Mouse (Mus musculus): ENCODE measurements around the gene Tspan31. TPM values are rescaled to one million over a fixed set of nuclear protein-coding genes. Genes with fewer than 3 reads are reported as not detected.
"Not testable (repeated sequence)": the region's sequence is repeated elsewhere in the genome, so short reads cannot be mapped to it uniquely, and the experiment has no call there.

The Tspan31 gene
- total RNA-seq, 2 experiments from 2014 or later, result 57.2 to 62.1 TPM

DNA sequence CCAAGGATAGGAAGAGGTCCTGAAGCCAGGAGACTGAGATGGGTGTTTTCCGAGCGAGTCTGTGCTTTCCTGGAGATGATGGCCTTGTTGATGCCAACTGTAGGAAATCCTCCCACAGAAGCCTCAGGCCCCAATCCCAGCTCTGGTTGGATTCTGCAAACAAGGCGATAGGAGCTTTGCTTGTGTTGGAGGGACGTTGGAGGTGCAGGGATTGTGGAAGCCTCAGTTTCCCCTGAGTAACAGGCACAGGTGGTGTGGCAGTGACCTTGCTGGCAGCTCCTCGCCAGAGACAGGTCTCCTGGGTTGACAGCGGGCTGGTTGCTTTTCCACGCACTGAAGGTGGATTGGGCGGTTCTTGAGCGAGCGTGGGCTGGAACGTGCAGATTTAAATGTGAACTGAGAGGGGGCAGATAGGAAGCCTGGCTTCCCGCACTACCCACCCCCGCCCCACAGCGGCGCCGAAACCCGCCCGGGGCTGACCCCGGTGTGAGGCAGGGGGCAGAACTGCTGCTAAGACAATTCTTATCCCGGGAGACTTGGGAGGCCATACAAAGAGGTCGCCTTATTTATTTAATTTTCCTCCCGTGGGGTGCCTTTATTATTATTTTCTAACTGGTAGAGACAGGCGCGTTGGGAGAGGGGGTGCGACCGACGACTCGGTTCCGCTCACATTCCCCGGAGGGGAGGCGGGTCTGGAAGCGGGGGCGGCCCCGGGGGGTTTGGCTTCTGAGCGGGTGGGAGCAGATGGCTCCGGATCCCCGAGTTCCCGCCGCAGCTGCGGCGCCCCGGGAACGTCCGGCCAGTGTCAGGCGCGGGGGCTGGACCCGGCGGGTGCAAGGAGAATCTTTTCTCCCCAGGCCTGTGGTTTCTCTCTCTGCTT lies 11.1 kb upstream of the Tspan31 start:
- Histone ChIP-seq H3K27ac (peak overlapping the region; percentile 98), H3K4me3 (peak overlapping the region; percentile 81)
- peak; percentile 47 for TF ChIP-seq CTCF (conservative IDR thresholded peaks at IDR 0.05)
- peak; percentile 72 to 77 for DNase-seq (ENCODE audit: low spot score in 2 of 2)

DNA sequence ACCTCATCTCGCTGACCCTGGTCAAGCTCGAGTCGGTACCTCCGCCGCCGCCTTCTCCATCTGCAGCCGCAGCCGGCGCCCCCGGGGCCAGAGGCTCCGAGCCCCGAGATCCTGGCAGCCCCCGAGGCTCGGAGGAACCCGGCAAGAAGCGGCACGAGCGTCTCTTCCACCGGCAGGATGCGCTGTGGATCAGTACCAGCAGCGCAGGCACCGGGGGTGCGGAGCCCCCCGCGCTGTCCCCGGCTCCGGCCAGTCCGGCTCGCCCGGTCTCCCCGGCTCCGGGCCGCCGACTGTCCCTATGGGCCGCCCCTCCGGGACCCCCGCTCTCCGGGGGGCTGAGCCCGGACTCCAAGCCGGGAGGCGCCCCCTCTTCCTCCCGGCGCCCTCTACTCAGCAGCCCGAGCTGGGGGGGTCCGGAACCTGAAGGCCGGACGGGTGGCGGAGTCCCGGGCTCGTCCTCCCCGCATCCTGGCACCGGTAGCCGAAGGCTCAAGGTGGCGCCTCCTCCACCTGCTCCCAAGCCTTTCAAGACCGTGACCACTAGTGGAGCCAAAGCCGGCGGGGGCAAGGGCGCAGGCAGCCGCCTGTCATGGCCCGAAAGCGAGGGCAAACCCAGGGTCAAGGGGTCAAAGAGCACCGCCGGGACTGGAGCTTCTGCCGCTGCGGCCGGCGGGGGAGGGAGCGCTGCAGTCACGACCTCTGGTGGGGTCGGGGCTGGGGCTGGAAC lies 9.8 kb upstream of the Tspan31 start:
- no peak for DNase-seq (ENCODE audit: low spot score in 2 of 2)
- peak; percentile 67 for TF ChIP-seq CTCF (conservative IDR thresholded peaks at IDR 0.05)
- H3K4me3 ChIP-seq, result peak overlapping the region; percentile 81
- H3K27ac ChIP-seq, result peak overlapping the region; percentile 98

DNA sequence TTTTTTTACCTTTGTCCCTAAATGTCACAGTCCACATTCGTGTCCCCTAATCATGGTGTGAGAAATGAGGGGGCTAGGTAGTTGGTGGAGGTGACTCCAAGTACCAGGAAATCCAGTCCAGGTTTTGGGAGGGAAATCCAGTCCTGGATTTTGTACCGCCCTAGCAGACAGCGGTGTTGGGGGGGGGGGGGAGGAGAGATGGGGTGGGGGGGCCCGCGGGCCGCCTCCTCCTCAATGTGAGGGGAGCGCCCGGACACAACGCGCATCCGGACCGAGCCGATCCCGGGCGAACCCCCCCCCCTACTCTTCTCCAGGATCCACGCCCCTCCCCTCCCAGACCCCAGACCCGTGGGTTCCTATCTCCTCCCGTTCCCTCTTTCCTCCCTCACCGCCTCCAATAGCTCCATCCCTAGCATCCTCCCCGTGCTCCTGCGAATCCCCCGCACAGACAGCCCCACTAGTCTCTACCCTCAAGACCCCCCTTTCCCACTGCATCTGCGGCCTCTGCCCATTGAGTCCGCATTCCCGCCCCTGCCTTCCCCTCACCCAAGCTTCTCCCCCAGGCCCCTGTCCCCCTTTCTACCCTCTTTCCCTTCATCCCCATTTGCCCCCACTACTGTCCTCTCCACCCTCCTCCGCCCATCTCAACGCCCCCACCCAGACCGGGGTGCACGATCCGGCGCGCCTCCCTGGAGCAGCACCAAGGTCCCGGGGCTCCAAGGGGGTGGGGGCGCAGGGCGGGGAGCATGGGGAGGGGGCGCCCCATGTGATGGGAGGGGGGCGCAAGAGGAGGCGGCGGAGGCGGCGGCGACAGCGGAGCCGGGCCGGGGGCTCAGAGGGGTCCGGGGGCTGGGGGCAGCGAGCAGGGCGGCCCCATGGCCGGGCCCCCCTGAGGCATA lies 8.9 kb upstream of the Tspan31 start:
- peak overlapping the region; percentile 81 for H3K4me3 ChIP-seq
- no peak for TF ChIP-seq CTCF (conservative IDR thresholded peaks at IDR 0.05)
- DNase-seq (ENCODE audit: low spot score in 2 of 2), result peak in 1 of 2 experiments; percentile 74

DNA sequence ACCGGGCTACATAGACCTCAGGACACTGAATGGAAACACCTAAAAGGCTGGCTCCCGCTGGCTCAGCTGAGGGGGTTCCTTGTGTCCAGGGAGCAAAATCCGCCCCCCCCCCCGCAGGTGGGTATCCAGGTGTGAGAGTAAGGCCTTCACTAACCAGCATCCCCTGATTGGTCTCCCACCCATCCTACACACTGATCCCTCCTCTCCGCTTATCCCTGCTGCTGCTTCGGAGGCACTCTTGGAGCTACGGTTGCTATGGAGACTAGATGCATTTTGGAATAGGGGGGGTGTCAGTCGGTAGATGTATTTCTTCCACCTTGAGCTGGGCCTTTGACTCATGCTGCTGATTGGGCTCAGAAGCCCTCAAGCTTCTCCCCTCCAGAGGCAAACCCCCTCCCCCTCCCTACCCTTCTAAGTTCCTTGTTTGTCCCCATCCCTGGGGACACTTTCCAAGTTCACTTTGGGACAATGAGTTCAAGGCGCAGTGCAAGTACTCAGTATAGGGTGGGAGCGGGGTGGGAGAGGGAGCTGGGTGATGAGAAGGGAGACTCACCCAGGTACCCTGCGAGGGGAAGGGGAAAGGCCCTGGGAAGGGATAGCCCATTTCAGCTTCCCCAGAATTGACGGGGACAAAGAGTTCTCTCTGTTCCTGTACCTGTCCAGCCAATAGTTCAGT lies 8.1 kb upstream of the Tspan31 start:
- H3K27ac ChIP-seq, result peak overlapping the region; percentile 98
- TF ChIP-seq CTCF (conservative IDR thresholded peaks at IDR 0.05), result no peak
- peak overlapping the region; percentile 81 for H3K4me3 ChIP-seq
- peak in 1 of 2 experiments; percentile 78 for DNase-seq (ENCODE audit: low spot score in 2 of 2)

More for the DNA sequence above, 8.9 kb upstream of the Tspan31 start:
- peak overlapping the region; percentile 98 for H3K27ac ChIP-seq

DNA sequence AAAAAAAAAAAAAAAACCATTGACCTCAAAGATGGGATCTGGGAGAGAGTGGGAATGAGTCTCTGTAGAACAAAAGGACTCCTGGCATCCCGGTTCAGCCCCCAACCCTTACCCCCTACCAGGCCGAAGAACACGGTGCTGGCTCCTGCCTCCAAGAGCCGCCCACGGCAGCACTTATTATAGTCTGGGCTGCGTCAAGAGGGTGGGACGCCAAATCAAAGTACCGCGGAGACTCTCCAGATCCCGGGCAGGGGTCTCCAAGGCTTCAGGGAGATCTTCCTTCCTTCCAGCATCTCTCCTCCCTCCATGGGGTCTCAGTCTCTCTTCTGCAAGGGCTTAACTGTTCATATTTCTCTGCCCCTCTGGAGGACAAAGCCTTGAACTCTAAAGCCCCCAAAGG lies 7.5 kb upstream of the Tspan31 start:
- no peak for DNase-seq (ENCODE audit: low spot score in 2 of 2)
- H3K27ac ChIP-seq, result peak overlapping the region; percentile 98
- peak overlapping the region; percentile 81 for H3K4me3 ChIP-seq
- no peak for TF ChIP-seq CTCF (conservative IDR thresholded peaks at IDR 0.05)

DNA sequence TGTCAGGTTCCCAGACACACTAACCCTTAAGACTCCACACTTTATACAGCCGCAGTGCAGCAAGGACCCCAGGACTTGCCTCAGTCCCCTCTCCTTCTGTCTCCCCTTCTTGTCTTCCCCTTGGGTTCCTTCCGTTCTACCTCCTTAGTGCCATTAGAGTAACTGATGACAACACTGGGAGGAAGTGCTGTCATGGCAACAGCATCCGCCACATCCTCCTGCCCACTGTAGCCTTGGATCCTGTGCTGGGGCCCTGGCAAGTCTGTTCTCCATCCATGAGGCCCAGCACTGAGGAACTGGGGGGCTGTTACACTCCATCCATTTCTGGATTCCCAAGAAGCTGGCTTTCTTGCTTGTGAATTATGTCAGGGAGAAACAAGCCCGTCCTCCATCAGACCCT lies 6.0 kb upstream of the Tspan31 start:
- TF ChIP-seq CTCF (conservative IDR thresholded peaks at IDR 0.05), result no peak
- peak overlapping the region; percentile 98 for H3K27ac ChIP-seq
- no peak for DNase-seq (ENCODE audit: low spot score in 2 of 2)

DNA sequence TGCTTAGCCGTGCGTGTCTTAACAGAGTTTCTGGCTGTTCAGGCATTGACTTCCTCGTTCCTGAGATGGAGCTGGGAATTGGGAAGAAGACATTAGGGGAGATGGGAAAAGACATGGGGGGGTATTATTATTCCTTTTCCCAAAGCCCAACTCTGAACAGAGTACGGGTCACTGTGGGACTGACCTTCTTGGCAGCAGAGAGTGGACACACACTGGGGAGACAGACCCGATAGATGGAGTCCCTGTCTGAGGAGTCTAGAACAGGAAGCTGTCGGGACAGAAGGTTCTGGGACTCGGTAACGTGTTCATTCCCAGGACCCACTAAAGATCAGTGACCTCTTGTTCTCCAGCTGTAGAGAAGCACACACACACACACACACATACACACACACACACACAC lies 5.6 kb upstream of the Tspan31 start:
- DNase-seq (ENCODE audit: low spot score in 2 of 2), result no peak
- no peak overlapping the region for H3K4me3 ChIP-seq
- no peak for TF ChIP-seq CTCF (conservative IDR thresholded peaks at IDR 0.05)
- H3K27ac ChIP-seq, result peak overlapping the region; percentile 98; the same call in 1 of the 2 replicates

More for the DNA sequence above, 6.0 kb upstream of the Tspan31 start:
- no peak overlapping the region for H3K4me3 ChIP-seq

DNA sequence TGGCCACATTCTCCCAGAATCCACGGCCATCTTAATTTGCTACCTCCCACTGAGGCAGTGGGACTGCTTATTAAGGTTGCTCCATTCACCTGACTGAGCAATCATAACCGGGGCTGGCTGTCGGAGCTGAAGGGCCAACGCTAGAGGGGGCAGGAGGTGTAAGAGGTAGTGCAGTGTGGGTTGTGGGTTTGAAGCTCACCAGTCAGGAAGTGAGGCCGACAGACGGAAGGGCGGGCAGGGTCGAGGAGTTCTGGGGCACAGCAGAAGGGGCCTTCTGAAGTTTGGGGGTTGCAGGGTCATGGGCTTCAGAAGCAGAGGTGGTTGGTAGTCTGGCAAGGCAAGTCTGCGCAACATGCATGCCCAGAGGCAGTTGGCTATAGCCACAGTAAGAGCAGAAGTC lies 5.0 kb upstream of the Tspan31 start, which contains the start of gene Agap2:
Gene Agap2 (plus strand): TSS at position 205 of the 400 bp plus-strand sequence.
- Histone ChIP-seq H3K4me3 (no peak within 1 kb of the TSS), H3K27ac (peak within 1 kb of the TSS; percentile 98)
- TF ChIP-seq CTCF (conservative IDR thresholded peaks at IDR 0.05), result peak; percentile 16; the same call in 1 of the 2 replicates
- DNase-seq (ENCODE audit: low spot score in 2 of 2), result no peak

DNA sequence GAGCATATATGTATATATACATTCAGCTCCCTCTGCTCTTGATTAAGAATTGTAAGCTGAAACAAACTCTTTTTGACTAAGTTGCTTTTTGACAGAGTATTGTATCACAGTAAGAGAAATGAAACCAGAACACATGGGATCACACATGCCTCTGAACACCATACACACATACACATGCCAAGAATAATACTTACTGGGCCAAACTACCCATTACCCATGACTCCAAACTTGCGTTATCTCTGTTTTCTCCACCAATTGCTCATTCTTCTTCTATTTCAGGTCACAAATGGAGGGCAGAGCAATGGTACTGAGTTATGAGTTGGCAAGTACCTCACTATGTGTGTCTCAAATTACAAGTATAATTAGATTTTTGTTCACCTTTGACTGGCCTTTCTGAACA lies 3.9 kb upstream of the Tspan31 start:
- TF ChIP-seq CTCF (conservative IDR thresholded peaks at IDR 0.05), result no peak
- Histone ChIP-seq H3K27ac (no peak overlapping the region), H3K4me3 (no peak overlapping the region)
- no peak for DNase-seq (ENCODE audit: low spot score in 2 of 2)

DNA sequence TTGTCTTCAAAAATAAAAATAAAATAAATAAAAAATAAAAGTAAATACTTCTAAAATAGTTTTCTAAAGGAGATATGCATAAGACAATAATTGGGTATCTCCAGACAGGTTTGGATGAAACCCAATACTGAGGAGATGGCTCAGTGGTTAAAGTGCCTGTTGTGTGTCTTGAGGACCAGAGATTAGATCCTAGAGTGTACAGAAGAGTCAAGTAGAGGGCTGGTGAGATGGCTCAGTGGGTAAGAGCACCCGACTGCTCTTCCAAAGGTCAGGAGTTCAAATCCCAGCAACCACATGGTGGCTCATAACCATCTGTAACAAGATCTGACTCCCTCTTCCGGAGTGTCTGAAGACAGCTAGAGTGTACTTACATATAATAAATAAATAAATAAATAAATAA lies 2.9 kb upstream of the Tspan31 start:
- not testable (repeated sequence) for H3K4me3 ChIP-seq; DNase-seq (ENCODE audit: low spot score in 2 of 2); H3K27ac ChIP-seq

DNA sequence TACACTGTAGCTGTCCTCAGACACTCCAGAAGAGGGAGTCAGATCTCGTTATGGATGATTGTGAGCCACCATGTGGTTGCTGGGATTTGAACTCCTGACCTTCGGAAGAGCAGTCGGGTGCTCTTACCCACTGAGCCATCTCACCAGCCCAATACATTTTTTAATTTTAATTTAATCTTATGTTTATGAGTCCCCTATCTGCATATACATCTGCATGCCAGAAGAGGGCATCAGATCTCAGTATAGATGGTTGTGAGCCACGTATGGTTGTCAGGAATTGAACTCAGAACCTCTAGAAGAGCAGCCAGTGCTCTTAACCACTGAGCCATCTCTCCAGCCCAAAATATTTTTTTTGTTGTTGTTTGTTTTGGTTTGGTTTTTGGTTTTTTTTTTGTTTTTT lies 2.2 kb upstream of the Tspan31 start:
- not testable (repeated sequence) for DNase-seq (ENCODE audit: low spot score in 2 of 2)
- peak; percentile 66 for TF ChIP-seq CTCF (conservative IDR thresholded peaks at IDR 0.05)

DNA sequence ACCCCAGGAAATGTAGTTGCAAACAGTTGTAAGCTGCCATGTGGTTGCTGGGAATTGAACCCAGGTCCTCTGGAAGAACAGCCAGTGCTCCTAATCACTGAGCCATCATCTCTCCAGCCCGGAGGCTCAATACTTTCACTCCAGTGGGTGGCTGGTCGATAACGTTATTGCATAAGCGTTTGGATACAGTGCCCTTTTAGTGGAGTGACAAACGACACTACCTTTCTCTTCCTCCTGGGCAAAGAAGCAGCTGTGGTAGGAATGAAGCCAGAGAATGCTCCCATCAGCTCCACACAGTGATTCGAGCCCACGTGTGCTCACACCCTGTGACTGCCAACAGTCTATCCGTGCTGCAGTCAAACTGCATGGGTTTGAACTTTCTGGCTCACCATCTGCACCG lies 1.1 kb upstream of the Tspan31 start:
- no peak for TF ChIP-seq CTCF (conservative IDR thresholded peaks at IDR 0.05)
- DNase-seq (ENCODE audit: low spot score in 2 of 2), result no peak

More for the DNA sequence above, 2.2 kb upstream of the Tspan31 start:
- not testable (repeated sequence) for H3K27ac ChIP-seq, H3K4me3 ChIP-seq

More for the DNA sequence above, 1.1 kb upstream of the Tspan31 start:
- Histone ChIP-seq H3K27ac (peak overlapping the region; percentile 94), H3K4me3 (peak overlapping the region; percentile 89)

All from layer of hippocampus, adult 2 months (tissue).